Mouse (Mus musculus) cerebellum, adult 2 months (tissue): ENCODE measurements at regions not wholly inside any gene's neighbourhood (a gene's known extent, or its start where the extent isn't known, plus 50 kb on each side); places are given as distances from the start of the nearest gene placed in this dataset.

Experiments
- DNase-seq, 2 experiments: peaks; one replicate each; pipeline ENCODE4 v3.0.0; 2021
- H3K27ac ChIP-seq: fragments of 200-500 bp; 2 replicates; pipeline ENCODE4 v1.5.1; 2012; ENCODE audit warnings: low read length, control low read depth, inconsistent platforms; ENCODE audit not compliant: insufficient read depth
- H3K27me3 ChIP-seq: fragments of 200-500 bp; 2 replicates; pipeline ENCODE4 v1.6.1; 2012; ENCODE audit warnings: inconsistent platforms, mild to moderate bottlenecking, low read length, moderate library complexity; ENCODE audit not compliant: control insufficient read depth, insufficient read depth
- H3K4me1 ChIP-seq: fragments of 200-500 bp; 2 replicates; pipeline ENCODE4 v1.6.1; 2011; ENCODE audit warnings: low read length; ENCODE audit not compliant: control insufficient read depth, insufficient read depth
- H3K4me3 ChIP-seq: fragments of 200-500 bp; replicated peaks from 2 replicates; pipeline ENCODE3; 2011; ENCODE audit warnings: mild to moderate bottlenecking, low read depth, low read length, control low read depth; ENCODE audit not compliant: insufficient read depth
- CTCF ChIP-seq: fragments of 200-500 bp; IDR thresholded peaks from 2 replicates; pipeline ENCODE4 v1.5.1; 2011; ENCODE audit warnings: low read depth, mild to moderate bottlenecking, control low read depth, low read length, moderate library complexity, borderline replicate concordance; ENCODE audit not compliant: insufficient read depth
- POLR2A ChIP-seq: fragments of 200-500 bp; IDR thresholded peaks from 2 replicates; pipeline ENCODE4 v1.6.1; 2011; ENCODE audit warnings: low read length, control low read depth, borderline replicate concordance; ENCODE audit not compliant: insufficient read depth
- whole genome bisulfite sequencing: fragments of 180-500 bp; shearing (Covaris S2); methylation state at CpG from one replicate; pipeline ENCODE4 v1.1.7; 2018; 5-methylcytosine and 5-hydroxymethylcytosine counted together

GRCm38 (mm10) chr4:31411770-31412525 is 551.9 kb upstream of the Map3k7 start:
- Histone ChIP-seq H3K4me1 (no peaks in the 10 kb centered on the region), H3K4me3 (no peak overlapping the region), H3K27me3 (no peaks in the 10 kb centered on the region), H3K27ac (no peak overlapping the region)
- WGBS, result 71% methylated on average over 9 of the region's 9 CpGs
- TF ChIP-seq CTCF (no peak), POLR2A (no peak)
- no peak for DNase-seq

GRCm38 (mm10) chr4:31417161-31417560 is 546.7 kb upstream of the Map3k7 start:
- Histone ChIP-seq H3K4me3 (no peak overlapping the region), H3K27ac (no peak overlapping the region), H3K4me1 (no peaks in the 10 kb centered on the region), H3K27me3 (no peaks in the 10 kb centered on the region)
- TF ChIP-seq POLR2A, result no peak
- no peak for TF ChIP-seq CTCF
- DNase-seq, result no peak
- 92% methylated on average over 4 of the region's 4 CpGs for WGBS

GRCm38 (mm10) chr4:31419240-31419639 is 544.7 kb upstream of the Map3k7 start:
- DNase-seq, result peak; percentile 26 to 30
- no peak overlapping the region for H3K27ac ChIP-seq
- H3K27me3 ChIP-seq, result no peaks in the 10 kb centered on the region
- TF ChIP-seq POLR2A (no peak), CTCF (peak; percentile 46; the same call in 1 of the 2 replicates)
- H3K4me3 ChIP-seq, result no peak overlapping the region
- H3K4me1 ChIP-seq, result no peaks in the 10 kb centered on the region
- 2% methylated on average over 6 of the region's 6 CpGs for WGBS

GRCm38 (mm10) chr4:31420167-31420566 is 543.7 kb upstream of the Map3k7 start:
- TF ChIP-seq CTCF, result no peak
- no peak for TF ChIP-seq POLR2A
- no peak overlapping the region for H3K27ac ChIP-seq
- WGBS, result 85% methylated on average over 9 of the region's 9 CpGs
- no peaks in the 10 kb centered on the region for H3K4me1 ChIP-seq
- H3K4me3 ChIP-seq, result no peak overlapping the region
- DNase-seq, result no peak
- no peaks in the 10 kb centered on the region for H3K27me3 ChIP-seq

- DNase-seq, result no peak
- Histone ChIP-seq H3K27ac (no peak overlapping the region), H3K4me1 (no peaks in the 10 kb centered on the region), H3K4me3 (no peak overlapping the region), H3K27me3 (no peaks in the 10 kb centered on the region)
- WGBS, result 86% methylated on average over 5 of the region's 5 CpGs
- TF ChIP-seq POLR2A (no peak), CTCF (no peak)
These were observed 542.5 kb upstream of the Map3k7 start for GRCm38 (mm10) chr4:31421386-31421785.

GRCm38 (mm10) chr4:31425135-31425534 is 538.8 kb upstream of the Map3k7 start:
- no peaks in the 10 kb centered on the region for H3K4me1 ChIP-seq
- H3K4me3 ChIP-seq, result no peak overlapping the region
- no peaks in the 10 kb centered on the region for H3K27me3 ChIP-seq
- 76% methylated on average over 7 of the region's 7 CpGs for WGBS
- TF ChIP-seq CTCF, result no peak
- no peak for TF ChIP-seq POLR2A
- DNase-seq, result no peak
- no peak overlapping the region for H3K27ac ChIP-seq

GRCm38 (mm10) chr4:31425716-31426115 is 538.2 kb upstream of the Map3k7 start:
- TF ChIP-seq CTCF (no peak), POLR2A (no peak)
- WGBS, result 82% methylated on average over 4 of the region's 4 CpGs
- Histone ChIP-seq H3K4me1 (no peaks in the 10 kb centered on the region), H3K27me3 (no peaks in the 10 kb centered on the region), H3K27ac (no peak overlapping the region), H3K4me3 (no peak overlapping the region)
- DNase-seq, result no peak

GRCm38 (mm10) chr4:31426169-31427030 is 537.5 kb upstream of the Map3k7 start:
- no peak overlapping the region for H3K4me3 ChIP-seq
- H3K27me3 ChIP-seq, result no peaks in the 10 kb centered on the region
- no peaks in the 10 kb centered on the region for H3K4me1 ChIP-seq

More at GRCm38 (mm10) chr4:31426169-31427030, 537.5 kb upstream of the Map3k7 start:
- DNase-seq, result no peak
- 86% methylated on average over 7 of the region's 7 CpGs for WGBS
- TF ChIP-seq POLR2A (no peak), CTCF (no peak)
- no peak overlapping the region for H3K27ac ChIP-seq
